Mouse (Mus musculus): ENCODE data around the gene Plscr1.
A peak's percentile ranks its signal among the peaks of the same experiment; 100 is the strongest.

Plscr1 gene

GRCm38 (mm10) chr9:92253585-92254321 lies 4.2 kb downstream of the Plscr1 start:
- no peak for DNase-seq (ENCODE audit: low read depth, low spot score)

- DNase-seq (ENCODE audit: low read depth, low spot score) = no peak
Measured at GRCm38 (mm10) chr9:92260481-92261159, 11.1 kb downstream of the Plscr1 start.

- no peak for DNase-seq (ENCODE audit: low read depth, low spot score)
Measured at GRCm38 (mm10) chr9:92265719-92266118, 16.2 kb downstream of the Plscr1 start.

GRCm38 (mm10) chr9:92266558-92267171 lies 17.1 kb downstream of the Plscr1 start:
- no peak for DNase-seq (ENCODE audit: low read depth, low spot score)

DNA sequence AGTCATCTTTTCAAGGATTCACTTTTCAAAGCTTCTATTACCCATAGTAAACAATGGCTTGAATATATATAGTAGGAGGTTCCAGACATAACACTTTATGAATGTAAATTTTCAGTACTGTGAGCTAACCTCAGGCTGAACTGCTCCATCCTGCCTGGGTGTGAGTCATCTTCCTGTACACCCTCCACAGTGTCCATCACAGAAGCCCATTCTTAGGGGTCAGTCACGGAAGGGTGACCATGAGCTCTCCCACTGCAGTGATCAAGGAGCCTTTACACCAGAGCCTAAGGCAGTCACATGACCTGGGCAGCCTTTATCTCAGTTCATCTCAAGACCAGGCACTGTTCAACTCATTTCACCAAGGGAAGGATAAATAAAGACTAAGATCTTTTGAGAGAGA lies 18.2 kb downstream of the Plscr1 start:
- DNase-seq (ENCODE audit: low read depth, low spot score) = no peak

DNA sequence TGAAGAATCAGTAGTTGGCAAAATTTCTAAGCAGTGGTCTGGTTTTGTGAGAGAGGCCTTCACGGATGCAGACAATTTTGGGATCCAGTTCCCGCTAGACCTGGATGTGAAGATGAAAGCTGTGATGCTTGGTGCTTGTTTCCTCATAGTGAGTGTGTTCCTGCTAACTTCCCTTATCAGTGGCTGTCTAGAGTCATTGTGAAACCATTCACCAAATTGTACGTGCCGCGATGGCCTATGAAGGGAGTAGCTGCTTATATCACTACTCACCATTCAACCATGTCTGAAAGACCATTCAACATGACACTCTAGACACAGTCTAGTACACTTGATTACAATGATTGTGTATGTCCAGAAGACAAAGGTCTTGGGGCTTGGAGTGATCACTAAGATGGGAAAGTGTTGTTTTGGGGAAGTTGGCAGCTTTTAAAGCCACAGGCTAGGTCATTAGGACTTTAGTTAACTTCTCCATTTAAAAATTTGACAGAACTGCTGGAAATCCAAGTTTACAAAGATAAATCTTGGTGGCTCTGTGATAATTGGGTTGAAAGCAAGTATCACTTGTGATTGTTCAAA lies 20.4 kb downstream of the Plscr1 start:
- DNase-seq (ENCODE audit: low read depth, low spot score) = no peak

GRCm38 (mm10) chr9:92270927-92271326 lies 21.4 kb downstream of the Plscr1 start:
- peak; percentile 85 for DNase-seq (ENCODE audit: low read depth, low spot score)

DNA sequence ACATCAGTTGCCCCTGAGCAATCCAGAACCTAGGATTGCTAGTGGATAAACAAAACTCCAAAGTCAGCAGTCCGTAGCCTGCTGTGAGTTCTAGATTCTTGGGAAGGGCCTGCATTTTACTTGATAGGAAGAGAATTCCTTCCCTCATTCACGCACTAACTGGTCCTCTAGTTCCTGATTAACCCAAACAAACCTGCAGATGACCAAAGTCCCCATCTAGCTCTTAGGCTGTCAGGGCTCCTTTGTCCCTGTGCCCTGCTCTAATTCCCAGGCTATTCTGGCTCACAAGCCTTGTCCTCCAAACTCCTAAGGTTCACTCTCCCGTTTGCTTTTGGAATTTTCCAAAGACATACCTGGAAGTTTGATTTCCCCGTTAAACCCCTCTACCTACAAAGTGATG lies 23.1 kb downstream of the Plscr1 start:
- no peak for DNase-seq (ENCODE audit: low read depth, low spot score)

GRCm38 (mm10) chr9:92273271-92273670 lies 23.7 kb downstream of the Plscr1 start:
- DNase-seq (ENCODE audit: low read depth, low spot score) = peak; percentile 94

DNA sequence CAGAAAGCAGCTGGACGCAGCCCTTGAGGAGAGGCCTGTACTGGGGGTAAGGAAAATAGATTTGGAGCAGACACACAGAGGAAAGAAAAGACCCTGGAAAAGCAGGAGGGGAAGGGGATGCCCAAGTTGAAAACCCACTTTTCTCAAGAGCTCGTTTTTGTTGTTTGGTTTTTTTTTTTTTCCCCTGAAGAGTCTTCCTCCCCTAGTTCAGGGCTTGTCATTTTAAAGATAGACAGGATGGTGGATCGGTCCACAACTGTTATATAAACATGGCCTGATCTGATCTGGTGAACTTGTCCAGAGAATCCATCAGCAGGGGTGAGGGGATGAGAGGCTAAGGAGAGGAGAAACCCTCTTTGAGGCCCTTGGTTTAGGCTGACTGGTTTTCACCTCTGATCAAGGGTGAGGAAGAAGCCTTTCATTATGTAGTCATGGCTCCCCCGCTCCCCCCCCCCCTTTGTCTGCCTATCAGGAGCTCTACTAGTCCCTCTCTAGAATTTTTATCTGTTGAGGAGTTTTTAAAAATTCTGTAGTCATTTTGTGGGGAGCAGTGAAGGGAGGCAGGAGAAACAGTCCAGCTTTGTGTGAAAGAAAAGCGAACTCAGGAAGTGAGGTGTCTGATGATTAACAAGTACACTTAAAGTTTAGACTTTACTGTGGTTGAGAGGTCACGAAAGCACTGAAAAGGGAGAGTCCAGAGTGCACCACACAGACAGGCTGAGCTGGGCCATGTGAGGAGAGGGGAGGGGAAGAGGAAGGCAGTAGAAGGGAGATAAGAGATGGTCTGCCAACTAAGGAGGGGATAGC lies 24.6 kb downstream of the Plscr1 start:
- peak; percentile 69 for DNase-seq (ENCODE audit: low read depth, low spot score)

- DNase-seq (ENCODE audit: low read depth, low spot score) = peak; percentile 85
Measured at GRCm38 (mm10) chr9:92275486-92276207, 26.1 kb downstream of the Plscr1 start, which contains the start of gene Plscr2. Plscr2 (plus strand) TSS chr9:92275602.

- DNase-seq (ENCODE audit: low read depth, low spot score) = no peak
Measured at GRCm38 (mm10) chr9:92276360-92276759, 26.8 kb downstream of the Plscr1 start.

DNA sequence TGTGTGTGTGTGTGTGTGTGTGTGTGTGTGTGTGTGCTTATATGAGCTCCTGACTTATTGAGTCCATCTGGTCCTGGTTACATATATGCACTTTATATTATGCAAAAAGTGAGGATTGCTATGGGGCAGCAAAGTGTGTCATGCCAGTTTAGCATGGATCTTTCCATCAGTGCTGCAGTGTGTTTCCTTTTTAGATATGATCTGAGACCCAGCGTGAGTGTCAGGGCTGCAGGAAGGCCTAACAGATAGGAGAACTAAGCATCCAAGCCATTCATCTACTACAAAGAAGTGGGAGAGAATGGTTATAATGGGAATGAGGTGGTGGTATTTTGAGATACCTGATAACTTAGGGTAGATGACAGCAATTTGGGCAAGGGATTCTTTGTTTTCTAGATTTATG lies 30.5 kb downstream of the Plscr1 start:
- no peak for DNase-seq (ENCODE audit: low read depth, low spot score)

- peak; percentile 60 for DNase-seq (ENCODE audit: low read depth, low spot score)
Measured at GRCm38 (mm10) chr9:92282563-92283171, 33.1 kb downstream of the Plscr1 start.

DNA sequence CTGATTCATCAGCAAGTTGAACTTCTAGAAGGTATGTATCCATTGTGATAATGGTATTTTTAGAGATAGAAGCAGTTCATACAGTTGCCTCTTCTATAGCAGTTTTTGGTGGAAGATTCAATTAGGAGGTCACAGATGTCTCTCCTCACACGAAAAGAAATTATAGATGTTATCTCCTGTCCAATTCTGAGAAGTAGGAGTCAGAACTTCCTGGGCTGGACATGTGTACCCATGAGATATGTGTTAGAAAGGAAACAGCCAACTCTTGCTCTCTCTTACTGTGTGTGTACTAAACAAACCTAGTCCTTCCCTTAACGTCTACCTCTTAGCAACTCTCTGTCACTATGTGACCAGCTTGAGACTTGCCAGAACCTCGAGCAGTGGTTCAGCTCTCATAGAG lies 40.1 kb downstream of the Plscr1 start:
- no peak for DNase-seq (ENCODE audit: low read depth, low spot score)

DNA sequence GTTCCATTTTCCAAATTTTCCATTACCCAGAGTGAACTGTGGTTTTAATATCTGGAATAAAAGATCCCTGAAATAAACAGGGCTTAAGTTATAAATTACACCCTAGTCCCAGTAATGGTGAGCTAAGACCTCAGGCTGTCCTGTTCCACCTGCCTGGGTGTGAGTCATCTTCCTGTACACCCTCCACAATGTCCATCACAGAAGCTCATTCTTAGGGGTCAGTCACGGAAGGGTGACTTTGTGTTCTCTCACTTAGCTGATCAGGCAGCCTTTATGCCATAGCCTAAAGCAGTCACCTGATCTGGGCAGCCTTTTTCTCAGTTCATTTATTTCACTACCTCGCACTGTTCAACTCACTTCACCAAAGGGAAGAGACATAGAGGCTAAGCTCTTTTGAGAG lies 42.6 kb downstream of the Plscr1 start:
- DNase-seq (ENCODE audit: low read depth, low spot score) = no peak

DNA sequence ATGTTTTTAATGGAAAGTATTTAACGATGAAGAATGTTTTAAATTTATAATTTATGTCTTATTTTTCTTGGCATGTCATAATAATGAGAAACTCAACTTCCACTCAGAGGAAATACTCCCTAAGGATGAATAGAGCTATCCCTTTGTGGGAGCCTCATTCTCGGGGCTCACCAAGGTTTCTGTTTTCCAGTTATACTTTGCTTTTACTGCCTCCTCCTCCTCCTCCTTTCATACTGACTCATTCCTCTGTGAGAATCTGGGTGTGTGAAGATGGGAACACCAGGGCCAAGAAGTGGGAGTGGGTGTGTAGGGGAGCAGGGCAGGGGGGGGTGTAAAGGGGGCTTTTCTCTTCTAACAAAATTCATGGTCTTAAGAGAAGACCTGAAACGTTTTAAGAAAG lies 43.4 kb downstream of the Plscr1 start:
- no peak for DNase-seq (ENCODE audit: low read depth, low spot score)

DNA sequence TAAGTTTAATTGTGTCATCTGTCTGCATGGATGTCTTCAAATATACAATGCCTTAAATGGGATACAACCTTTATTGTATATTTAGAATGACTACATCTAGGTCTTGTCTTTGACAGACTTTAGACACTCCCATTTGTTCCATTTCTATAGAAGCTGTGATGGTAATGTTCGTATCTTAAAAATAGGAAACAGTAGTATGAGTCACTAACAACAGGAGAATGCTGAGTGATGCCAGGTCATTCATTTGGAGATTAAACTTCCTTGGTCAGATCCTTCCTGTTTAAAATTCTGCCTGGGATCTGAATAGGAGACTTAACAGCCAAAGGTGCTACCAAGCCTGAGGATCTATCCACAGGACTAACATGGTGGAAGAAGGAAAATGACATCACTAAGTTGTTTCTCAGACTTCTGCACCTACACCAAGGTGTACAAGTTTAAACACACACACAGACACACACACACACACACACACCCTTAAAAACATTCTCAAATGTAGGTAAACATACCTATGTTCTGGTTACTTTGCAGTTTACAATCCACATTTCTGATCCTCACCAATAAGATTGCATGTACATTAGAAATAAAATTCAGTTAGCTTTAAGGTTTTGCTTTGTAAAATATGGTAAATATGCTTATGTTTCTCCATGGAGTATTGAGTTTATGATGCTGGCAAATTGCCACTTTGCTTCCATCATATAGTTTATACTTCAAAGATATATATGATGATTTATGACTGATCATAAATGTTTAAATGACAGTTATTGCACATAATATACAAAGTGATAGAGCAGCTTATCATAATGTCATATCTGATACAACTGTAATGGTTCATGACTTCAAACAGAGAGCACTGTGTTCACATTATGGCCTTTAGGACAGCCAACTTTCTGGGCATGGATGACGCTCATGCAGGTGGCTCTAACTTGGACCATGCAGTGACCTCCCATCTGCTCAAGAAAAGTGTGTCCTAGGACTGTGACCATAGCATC lies 44.3 kb downstream of the Plscr1 start:
- no peak for DNase-seq (ENCODE audit: low read depth, low spot score)

- no peak for DNase-seq (ENCODE audit: low read depth, low spot score)
Measured at GRCm38 (mm10) chr9:92298288-92298687, 48.7 kb downstream of the Plscr1 start.
